Mouse (Mus musculus) olfactory bulb, adult 2 months (tissue): ENCODE results near the gene Colgalt2.

Source experiments
- CTCF ChIP-seq: fragments of 200-500 bp; IDR thresholded peaks from 2 replicates; pipeline ENCODE4 v1.5.1; 2012; ENCODE audit warnings: low read depth, mild to moderate bottlenecking, low read length, moderate library complexity; ENCODE audit not compliant: insufficient read depth
- POLR2A ChIP-seq: fragments of 200-500 bp; IDR thresholded peaks from 2 replicates; pipeline ENCODE4 v1.6.1; 2012; ENCODE audit warnings: mild to moderate bottlenecking, low read depth, low read length, moderate library complexity; ENCODE audit not compliant: insufficient read depth

GRCm38 (mm10) chr1:152394137-152394536 is 5.5 kb upstream of the Colgalt2 start:
- no peak for TF ChIP-seq CTCF
- TF ChIP-seq POLR2A = no peak
